Mouse (Mus musculus) spleen, adult 2 months (tissue): ENCODE measurements around the gene Clec3b.

Source experiments
- CTCF ChIP-seq: fragments of 200-500 bp; IDR thresholded peaks from 2 replicates; pipeline ENCODE4 v1.5.1; 2011; ENCODE audit warnings: mild to moderate bottlenecking, inconsistent platforms; ENCODE audit not compliant: insufficient read depth, insufficient read length, insufficient replicate concordance; ENCODE audit errors: extremely low read depth
- POLR2A ChIP-seq: fragments of 200-500 bp; IDR thresholded peaks from 2 replicates; pipeline ENCODE4 v1.6.1; 2011; ENCODE audit warnings: low read depth, low read length, inconsistent platforms

GRCm38 (mm10) chr9:123112805-123113521, 37.8 kb upstream of the Clec3b start, which contains the start of the genes Zdhhc3 and Exosc7:
- TF ChIP-seq CTCF (no peak), POLR2A (peak; percentile 75)
